Mouse (Mus musculus): ENCODE measurements around the gene Fam161b. TPM values are rescaled to one million over a fixed set of nuclear protein-coding genes. Genes with fewer than 3 reads are reported as not detected.
"Not testable (repeated sequence)": the region's sequence is repeated elsewhere in the genome, so short reads cannot be mapped to it uniquely, and the experiment has no call there.

Fam161b gene
- total RNA-seq, 1 experiment from 2014 or later, result not detected

DNA sequence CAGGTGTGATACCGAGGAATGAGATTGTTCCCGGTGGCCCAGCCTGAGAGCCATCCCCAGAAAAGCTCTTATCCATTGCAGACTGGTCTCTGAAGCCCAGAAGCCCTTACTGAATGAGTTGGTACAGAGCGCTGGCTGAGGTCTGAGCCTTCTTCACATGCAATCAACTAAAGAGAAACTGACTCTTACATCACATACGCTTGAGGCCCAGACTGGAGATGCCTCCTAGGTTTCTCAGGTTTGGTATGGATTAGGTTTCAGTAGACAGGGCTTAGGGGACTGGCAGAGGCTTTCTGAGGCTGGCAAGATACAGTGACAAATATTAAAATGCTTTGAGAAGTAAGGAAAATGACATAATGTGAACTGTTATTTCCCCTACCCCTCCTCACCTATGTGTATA lies 23.8 kb upstream of the Fam161b start:
- ATAC-seq (replicated peaks; ENCODE audit: insufficient number of reproducible peaks, low FRiP score, low TSS enrichment, poor library complexity, severe bottlenecking), result no peak

DNA sequence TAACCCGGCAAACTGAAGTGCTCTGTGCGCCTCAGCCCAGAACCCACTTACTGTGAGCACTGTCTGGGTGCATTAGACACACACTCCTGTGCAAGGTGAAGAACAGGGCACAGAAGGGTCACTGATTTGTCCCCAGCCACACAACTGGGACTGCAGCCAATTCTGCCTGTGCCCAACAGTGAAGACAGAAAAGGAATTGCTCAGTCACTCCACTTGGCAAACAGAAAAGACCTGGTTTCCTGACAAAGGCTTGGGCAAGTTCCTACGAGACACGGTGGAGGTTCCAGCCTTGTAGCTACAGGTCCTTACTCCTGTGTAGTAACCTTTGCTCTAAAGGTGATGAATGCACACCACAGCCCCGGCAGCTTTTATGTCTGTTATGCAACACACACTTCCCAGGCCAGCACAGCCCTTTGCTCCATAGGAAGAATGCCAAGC lies 23.0 kb upstream of the Fam161b start:
- no peak for ATAC-seq (replicated peaks; ENCODE audit: insufficient number of reproducible peaks, low FRiP score, low TSS enrichment, poor library complexity, severe bottlenecking)

DNA sequence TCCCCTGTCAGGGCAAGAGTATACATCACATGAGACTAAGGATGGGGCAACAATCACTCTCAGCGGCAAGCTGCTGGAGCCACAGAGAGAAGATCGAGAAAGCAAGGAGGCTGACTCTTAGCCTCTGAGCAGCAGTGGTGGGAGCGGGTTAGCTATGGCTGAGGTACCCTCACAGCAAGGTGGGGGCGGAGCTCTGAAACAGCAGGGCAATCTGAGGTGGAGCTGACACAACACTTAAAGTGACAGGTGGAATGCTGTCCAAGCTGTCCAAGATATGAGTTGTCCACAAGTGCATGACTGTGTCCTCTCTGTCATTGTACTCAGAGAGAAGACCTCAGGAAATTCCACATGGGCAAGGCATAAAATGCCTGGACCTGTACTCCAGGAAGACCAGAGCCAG lies 20.7 kb upstream of the Fam161b start:
- ATAC-seq (replicated peaks; ENCODE audit: insufficient number of reproducible peaks, low FRiP score, low TSS enrichment, poor library complexity, severe bottlenecking), result no peak

DNA sequence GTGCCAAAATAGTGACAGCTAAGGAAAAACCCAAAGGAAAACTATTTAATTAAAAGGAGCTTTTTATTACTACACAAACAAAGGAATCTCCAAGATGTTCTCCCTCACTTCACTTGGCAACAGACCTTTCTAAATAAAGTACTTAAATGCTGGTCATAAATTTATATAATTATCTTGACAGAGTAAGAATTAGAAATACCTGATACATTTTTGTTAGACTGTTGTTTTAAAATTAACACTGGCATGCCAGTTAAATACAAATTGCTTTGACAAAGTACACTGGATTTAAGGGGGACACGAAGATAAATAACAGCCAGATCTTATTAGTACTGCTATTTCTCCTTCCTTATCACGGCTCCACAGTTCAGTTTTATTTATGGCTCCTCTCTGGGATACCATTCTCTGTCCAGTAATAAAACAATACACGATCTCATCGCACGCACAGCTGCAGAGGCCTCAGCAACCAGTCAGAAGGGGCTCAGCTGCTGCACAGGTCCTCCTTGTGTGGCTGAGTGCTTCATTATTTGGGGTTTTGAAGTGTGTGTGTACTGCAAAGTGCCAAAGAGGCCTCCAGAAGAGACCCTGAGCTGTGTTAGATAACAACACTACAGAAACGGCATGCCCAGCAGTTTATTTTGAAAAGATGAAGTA lies 12.3 kb upstream of the Fam161b start:
- no peak for ATAC-seq (replicated peaks; ENCODE audit: insufficient number of reproducible peaks, low FRiP score, low TSS enrichment, poor library complexity, severe bottlenecking)

DNA sequence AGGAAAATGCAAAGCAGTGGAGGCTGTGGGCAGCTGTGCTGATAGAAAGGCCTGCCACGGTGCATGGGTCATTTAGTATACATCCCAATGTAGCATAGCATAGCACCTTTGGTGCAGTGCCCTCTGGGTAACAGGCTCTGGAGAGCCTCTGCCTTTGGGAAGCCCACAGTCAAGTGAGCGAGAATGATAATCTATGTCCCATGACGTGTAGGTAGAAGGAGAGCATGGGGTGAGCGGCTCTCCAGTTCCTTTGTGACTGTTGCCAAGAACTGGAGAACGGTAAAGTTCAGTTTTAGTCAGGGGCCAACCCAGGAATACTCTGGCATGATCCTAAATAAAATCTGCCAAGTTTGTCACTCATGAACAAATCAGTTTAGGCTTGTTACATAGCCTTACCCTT lies 10.0 kb upstream of the Fam161b start:
- no peak for ATAC-seq (replicated peaks; ENCODE audit: insufficient number of reproducible peaks, low FRiP score, low TSS enrichment, poor library complexity, severe bottlenecking)

DNA sequence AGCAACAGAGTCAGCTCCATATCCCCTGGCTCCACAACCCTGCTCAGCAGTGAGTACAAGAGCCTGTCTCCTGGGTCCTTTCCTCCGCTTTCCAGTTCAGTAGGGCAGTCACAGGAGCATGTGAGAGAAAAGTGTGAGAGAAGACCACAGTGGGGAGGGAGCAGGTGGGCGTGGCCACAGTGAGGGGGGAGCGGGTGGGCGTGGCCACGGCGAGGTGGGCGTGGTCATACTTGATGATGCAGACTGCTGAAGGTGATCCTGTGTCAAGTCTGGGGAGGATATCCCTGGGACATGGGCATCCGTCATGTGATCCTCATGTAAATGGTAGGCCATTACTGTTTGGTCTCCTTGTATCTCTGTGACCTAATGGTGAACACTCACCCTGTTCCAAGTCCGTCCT lies 5.3 kb upstream of the Fam161b start:
- no peak for ATAC-seq (replicated peaks; ENCODE audit: insufficient number of reproducible peaks, low FRiP score, low TSS enrichment, poor library complexity, severe bottlenecking)

DNA sequence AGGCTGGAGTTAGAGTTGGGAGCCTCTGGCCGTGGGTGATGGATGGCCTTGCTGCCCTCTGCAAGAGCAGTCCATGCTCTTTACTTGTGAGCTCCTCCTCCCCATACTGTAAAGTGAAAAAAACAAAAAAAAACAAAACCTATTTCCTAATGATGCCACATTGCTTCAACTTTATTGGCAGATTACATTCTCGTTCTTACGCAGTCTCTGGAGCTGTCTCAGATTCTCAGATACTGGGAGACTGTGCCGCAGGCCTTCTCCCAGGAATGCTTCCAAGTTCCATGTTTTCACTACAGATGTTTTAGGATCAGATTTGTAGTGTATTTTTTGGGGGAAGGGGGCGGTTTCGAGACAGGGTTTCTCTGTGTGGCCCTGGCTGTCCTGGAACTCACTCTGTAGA lies 3.5 kb upstream of the Fam161b start:
- no peak for ATAC-seq (replicated peaks; ENCODE audit: insufficient number of reproducible peaks, low FRiP score, low TSS enrichment, poor library complexity, severe bottlenecking)

DNA sequence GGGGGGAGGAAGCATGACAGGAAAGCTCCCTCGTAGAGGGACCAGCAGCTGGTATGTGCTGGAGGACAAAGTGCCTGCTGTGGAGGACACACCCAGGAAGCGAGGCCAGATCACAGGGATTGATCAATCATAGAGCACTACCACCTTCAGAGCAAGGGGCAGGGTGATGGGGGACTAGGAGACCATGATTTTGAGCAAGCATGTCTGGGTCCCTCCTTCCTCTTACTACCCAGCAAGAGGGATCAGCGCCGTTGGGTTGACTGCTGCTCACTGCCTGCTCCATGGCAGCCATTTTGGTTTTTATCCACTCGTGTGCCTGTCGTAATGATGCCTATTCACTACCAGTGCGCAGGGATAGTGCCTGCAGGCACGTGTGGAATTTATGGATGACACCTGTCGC lies 2.7 kb upstream of the Fam161b start:
- ATAC-seq (replicated peaks; ENCODE audit: insufficient number of reproducible peaks, low FRiP score, low TSS enrichment, poor library complexity, severe bottlenecking), result no peak

DNA sequence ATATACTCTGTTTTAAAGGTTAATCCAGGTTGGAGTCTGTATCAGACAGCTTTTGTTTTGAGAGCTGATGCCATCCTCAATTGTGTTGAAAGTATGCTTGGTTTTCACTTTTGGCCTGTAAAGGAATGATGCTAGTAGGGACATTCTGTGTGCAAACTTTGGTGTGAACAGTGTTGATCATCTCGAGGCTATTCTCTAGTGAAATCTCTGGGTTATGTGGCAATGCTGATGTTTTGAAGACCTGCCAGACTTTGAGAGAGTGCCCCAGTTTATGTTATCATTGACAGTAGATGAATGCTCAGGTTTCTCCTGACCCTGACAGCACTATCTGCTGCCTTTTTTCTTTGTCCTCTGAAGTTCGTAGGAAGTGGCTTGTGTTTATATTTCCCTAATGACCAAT lies 1.2 kb upstream of the Fam161b start:
- no peak for ATAC-seq (replicated peaks; ENCODE audit: insufficient number of reproducible peaks, low FRiP score, low TSS enrichment, poor library complexity, severe bottlenecking)

DNA sequence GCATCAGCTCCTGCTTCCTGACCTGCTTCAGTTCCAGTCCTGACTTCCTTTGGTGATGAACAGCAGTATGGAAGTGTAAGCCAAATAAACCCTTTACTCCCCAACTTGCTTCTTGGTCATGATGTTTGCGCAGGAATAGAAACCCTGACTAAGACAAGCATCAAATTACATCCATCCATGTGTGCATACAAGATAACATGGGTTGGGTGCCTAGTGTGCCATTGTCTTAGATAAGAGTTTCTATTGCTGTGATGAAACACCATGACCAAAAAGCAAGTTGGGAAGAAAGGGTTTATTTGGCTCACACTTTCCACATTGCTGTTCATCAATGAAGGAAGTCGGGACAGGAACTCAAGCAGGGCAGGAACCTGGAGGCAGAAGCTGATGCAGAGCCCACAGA lies 2.9 kb downstream of the Fam161b start:
- ATAC-seq (replicated peaks; ENCODE audit: insufficient number of reproducible peaks, low FRiP score, low TSS enrichment, poor library complexity, severe bottlenecking), result not testable (repeated sequence)

DNA sequence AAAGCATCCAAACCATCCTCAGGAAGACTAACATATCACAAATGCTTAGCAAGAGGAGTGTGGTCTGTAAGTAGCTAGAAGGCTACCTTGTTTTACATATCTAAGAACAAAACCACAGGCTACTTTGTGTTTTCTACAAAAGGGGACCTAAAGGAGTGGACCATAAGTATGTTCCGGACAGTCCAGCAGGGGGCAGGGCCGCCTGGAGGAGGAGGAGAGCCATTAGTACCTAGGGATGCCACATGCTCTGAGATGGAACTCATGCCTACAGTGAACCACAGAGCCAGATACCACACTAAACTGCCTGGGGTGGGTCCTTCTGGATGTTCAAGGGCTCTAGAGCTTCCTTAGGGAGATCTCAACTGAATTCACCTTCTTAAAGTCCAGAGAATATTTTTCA lies 14.4 kb downstream of the Fam161b start:
- no peak for ATAC-seq (replicated peaks; ENCODE audit: insufficient number of reproducible peaks, low FRiP score, low TSS enrichment, poor library complexity, severe bottlenecking)

DNA sequence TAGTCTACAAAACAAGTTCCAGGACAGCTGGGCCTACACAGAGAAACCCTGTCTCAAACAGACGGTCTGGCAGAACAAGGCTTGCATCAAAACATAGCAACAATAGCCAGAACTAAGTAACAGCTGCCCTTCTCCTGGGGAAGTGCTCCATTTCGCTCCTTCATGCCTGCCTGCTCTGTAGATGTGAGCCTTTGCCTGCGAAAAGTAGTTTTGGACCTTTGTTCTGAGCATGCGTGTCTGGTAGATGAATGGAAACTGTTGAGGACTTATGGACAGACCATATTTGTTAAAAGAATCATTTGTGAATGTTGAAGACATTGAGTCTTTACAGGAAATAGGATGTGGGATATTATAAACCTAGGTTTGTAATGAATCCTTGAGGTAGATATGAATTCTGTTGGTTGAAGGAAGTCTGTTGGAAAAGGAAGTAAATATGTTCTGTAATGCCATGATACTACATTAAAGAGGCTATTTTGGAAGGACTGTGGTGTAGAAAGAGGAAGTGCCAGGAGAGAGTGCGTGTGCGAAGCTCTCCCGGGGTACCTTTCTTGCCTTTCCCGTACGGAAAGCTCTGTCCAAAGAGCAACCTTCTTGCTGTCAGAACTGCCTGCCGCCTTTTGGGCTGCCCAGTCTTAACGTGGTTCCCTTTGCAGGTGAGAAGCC lies 24.5 kb downstream of the Fam161b start:
- ATAC-seq (replicated peaks; ENCODE audit: insufficient number of reproducible peaks, low FRiP score, low TSS enrichment, poor library complexity, severe bottlenecking), result peak; percentile 62

DNA sequence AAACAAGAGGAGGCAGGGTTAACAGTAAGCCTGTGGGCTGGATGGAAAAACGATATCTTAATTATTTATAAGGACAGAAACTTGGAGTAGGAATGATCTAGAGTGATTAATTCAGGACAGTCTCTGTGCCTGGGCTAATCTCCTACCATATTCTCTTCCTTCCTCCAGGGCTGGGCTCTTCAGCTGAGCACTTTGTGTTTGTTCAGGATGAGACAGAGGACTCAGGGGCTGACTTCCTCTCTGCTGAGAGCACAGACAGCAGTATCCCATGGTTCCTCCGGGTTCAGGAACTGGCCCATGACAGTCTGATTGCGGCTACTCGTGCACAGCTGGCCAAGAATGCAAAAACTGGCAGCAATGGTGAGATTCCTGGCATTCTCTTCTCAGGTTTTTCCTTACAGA lies 34.5 kb downstream of the Fam161b start:
- ATAC-seq (replicated peaks; ENCODE audit: insufficient number of reproducible peaks, low FRiP score, low TSS enrichment, poor library complexity, severe bottlenecking), result no peak

DNA sequence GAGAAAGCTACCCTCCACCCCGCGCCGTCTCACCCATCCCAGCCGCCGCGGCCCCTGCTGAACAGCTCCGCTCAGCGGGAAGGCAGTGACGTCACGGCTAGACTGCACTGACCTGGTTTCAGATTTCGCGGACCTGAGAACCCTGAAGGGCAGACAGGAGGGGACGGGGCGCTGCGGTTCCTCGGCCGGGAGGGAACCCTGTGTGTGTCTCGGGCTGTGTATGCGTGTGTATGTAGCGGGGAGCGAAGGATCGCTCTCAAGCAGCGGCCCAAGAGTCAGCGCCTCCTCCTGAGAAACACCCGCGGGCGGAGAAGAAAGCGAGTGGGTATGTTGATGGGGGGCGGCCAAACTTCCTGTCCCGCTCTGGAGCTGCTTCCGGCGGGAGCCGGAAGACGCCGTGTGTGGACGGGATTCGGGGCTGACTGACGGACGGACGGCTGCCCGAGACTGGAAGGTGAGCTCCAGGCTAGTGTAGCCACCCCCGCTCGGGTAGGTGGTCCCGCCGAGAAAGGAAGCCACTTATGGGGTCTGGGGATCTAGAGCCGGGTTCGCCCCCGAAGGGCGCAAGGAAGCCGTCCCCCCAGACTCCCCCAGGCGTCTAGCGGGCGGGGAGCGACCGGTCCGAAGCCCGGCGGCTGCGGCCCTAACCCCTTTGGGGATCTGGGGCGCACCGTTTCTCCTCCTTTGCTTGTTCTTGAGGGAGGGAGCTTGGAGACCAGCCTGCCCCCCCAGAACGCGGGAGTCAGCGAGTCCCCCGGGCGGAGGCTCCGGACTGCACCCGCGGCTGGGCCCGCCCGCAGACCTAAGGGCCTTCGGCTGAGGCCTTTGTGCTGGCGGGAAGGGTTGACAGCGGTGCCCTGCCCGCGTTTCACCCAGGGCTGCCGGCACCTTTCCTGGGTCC lies 44.7 kb downstream of the Fam161b start, which contains the start of gene Zfp410:
Zfp410 (plus strand) TSS at position 132 of the 901 bp plus-strand sequence.
- ATAC-seq (replicated peaks; ENCODE audit: insufficient number of reproducible peaks, low FRiP score, low TSS enrichment, poor library complexity, severe bottlenecking), result peak; percentile 63

DNA sequence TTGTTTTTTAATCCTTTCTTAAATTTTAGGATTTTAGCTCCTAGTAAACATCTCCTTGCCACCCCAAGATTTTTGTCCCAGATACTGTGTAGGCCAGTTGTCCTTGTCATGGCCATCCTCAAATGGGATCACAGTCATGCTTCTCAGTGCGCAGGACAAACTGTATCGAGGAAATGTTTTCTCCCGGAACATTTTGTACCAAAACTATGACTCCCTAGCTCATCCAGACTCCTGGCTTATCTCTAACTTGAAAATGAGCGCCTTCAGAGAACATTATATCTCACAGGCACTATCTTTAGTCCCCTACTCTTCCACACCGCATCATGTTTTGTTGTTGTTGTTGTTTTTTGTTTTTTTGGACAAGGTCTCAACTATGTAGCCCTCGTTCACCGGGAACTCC lies 45.6 kb downstream of the Fam161b start:
- no peak for ATAC-seq (replicated peaks; ENCODE audit: insufficient number of reproducible peaks, low FRiP score, low TSS enrichment, poor library complexity, severe bottlenecking)

DNA sequence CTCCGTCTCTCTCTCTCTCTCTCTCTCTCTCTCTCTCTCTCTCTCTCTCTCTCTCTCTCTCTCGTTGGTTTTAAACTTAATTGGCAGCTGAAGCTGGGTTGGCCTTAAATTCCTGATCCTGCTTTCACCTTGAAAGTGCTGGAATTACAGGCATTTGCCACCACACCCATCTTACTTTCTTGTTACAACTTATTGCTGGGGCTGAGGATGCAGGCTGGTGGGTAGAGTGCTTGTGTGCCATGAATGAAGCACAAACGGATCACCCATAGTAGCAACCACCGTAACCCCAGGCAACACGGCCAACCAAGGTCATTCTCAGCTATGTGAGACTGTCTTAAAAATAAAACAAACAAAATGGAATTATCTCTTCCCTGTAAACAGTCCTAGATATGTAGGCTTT lies 50.3 kb downstream of the Fam161b start:
- no peak for ATAC-seq (replicated peaks; ENCODE audit: insufficient number of reproducible peaks, low FRiP score, low TSS enrichment, poor library complexity, severe bottlenecking)

DNA sequence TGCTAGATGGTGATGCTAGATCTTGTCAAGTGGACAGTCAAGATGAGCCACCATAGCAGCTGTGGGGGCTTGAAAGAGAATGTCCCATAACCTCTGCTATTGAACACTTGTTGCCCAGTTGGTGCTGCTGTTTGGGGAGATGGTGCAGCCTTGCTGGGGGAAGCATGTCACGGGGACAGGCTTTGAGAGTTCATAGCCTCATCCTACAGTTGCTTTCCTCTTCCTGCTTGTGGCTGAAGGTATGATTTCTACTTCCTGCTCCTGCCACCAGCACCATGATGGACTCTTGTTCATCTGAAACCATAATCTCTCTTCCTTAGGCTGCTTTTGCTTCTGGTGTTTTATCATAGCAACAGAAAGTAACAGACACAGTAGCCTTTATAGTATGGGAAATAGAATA lies 57.1 kb downstream of the Fam161b start:
- no peak for ATAC-seq (replicated peaks; ENCODE audit: insufficient number of reproducible peaks, low FRiP score, low TSS enrichment, poor library complexity, severe bottlenecking)

DNA sequence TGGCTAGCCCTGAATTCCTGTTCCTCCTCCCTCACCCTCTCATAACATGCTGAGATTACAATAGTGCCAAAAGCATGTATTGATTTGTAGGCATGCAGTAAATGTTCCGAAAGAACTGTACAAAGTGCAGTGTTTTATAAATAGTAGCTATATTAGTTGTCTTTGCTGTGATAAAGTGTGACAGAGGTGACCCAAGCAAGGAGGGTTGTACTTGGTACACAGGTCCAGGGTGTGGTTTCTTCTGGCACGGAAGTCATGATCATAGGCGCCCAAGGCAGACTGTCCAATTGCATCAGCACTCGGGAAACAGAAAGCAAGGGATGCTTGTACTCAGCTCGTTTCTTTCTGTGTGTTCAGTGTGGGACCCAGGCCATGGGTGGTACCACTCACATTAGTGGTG lies 57.5 kb downstream of the Fam161b start:
- ATAC-seq (replicated peaks; ENCODE audit: insufficient number of reproducible peaks, low FRiP score, low TSS enrichment, poor library complexity, severe bottlenecking), result no peak

DNA sequence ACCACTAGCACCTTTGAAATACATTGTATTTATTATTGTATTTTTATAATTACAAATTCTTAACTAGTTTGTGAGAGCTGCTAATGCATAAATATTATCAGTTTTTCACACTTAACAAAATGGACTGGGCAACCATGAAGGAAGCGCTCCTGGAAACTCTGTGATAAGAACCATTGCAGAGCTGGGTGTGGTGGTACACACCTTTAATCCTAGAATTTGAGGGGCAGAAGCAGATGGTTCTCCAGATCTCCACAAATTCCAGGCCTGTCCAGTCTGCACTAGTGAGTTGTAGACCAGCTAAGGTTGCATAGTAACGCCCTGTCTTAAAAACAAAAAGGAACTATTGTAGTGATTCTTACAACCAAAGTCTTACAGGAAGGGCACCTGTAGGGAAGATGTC lies 62.4 kb downstream of the Fam161b start:
- ATAC-seq (replicated peaks; ENCODE audit: insufficient number of reproducible peaks, low FRiP score, low TSS enrichment, poor library complexity, severe bottlenecking), result no peak

DNA sequence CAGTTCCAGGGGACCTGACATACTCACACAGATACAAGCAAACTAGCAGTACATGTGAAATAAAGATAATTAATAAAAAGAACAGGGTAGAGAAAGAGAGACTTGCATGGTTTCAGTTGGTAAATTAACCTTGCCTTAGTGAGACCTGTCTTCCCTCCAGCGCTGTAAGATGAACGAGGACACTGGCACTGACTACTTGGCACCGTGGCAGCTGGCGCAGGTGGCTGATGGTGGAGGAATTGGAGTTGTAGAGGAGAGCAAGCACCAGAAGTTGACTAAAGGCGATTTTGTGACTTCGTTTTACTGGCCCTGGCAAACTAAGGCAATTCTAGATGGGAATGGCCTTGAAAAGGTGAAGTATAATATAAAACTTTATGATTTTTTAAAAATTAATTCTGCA lies 63.8 kb downstream of the Fam161b start:
- ATAC-seq (replicated peaks; ENCODE audit: insufficient number of reproducible peaks, low FRiP score, low TSS enrichment, poor library complexity, severe bottlenecking), result no peak

Data from monocyte, adult 5-6 weeks (primary cell).